Mouse (Mus musculus) kidney, postnatal 4 days (tissue): ENCODE measurements at regions not wholly inside any gene's neighbourhood (a gene's known extent, or its start where the extent isn't known, plus 50 kb on each side); places are given as distances from the start of the nearest gene placed in this dataset.

Source experiments
- DNase-seq, 2 experiments: peaks; one replicate each; pipeline ENCODE4 v3.0.0; 2021; ENCODE audit warnings: mixed read lengths in 2 of 2

GRCm38 (mm10) chr7:145102692-145103091 lies 105.2 kb downstream of the 1810010D01Rik start:
- DNase-seq, result no peak

- DNase-seq, result peak; percentile 57 to 72
Measured at GRCm38 (mm10) chr7:145102216-145102615, 105.7 kb downstream of the 1810010D01Rik start.

- no peak for DNase-seq
Measured at GRCm38 (mm10) chr7:145098335-145098734, 109.6 kb downstream of the 1810010D01Rik start.

- peak in 1 of 2 experiments; percentile 57 for DNase-seq
Measured at GRCm38 (mm10) chr7:145094134-145094526, 113.8 kb downstream of the 1810010D01Rik start.

GRCm38 (mm10) chr7:145093417-145094133 lies 114.3 kb downstream of the 1810010D01Rik start:
- no peak for DNase-seq

- no peak for DNase-seq
Measured at GRCm38 (mm10) chr7:145092392-145093176, 115.3 kb downstream of the 1810010D01Rik start.

- DNase-seq, result no peak
Measured at GRCm38 (mm10) chr7:145090849-145091248, 117.1 kb downstream of the 1810010D01Rik start.

GRCm38 (mm10) chr7:145089315-145089721 lies 118.6 kb downstream of the 1810010D01Rik start:
- no peak for DNase-seq

GRCm38 (mm10) chr7:145088655-145089054 lies 119.3 kb downstream of the 1810010D01Rik start:
- DNase-seq, result no peak

GRCm38 (mm10) chr7:145087790-145088189 lies 120.1 kb downstream of the 1810010D01Rik start:
- no peak for DNase-seq

GRCm38 (mm10) chr7:145082917-145083752 lies 124.8 kb downstream of the 1810010D01Rik start:
- no peak for DNase-seq

- DNase-seq, result no peak
Measured at GRCm38 (mm10) chr7:145071996-145072790, 132.5 kb upstream of the Ccnd1 start.

- DNase-seq, result no peak
Measured at GRCm38 (mm10) chr7:145071533-145071932, 131.8 kb upstream of the Ccnd1 start.

- no peak for DNase-seq
Measured at GRCm38 (mm10) chr7:145067366-145067765, 127.6 kb upstream of the Ccnd1 start.

- DNase-seq, result peak; percentile 41 to 64
Measured at GRCm38 (mm10) chr7:145056320-145056719, 116.6 kb upstream of the Ccnd1 start.

GRCm38 (mm10) chr7:145051616-145052015 lies 111.9 kb upstream of the Ccnd1 start:
- no peak for DNase-seq

- DNase-seq, result no peak
Measured at GRCm38 (mm10) chr7:145050729-145051128, 111.0 kb upstream of the Ccnd1 start.

GRCm38 (mm10) chr7:145048481-145048877 lies 108.8 kb upstream of the Ccnd1 start:
- DNase-seq, result no peak

GRCm38 (mm10) chr7:145047771-145048480 lies 108.2 kb upstream of the Ccnd1 start:
- peak; percentile 26 to 50 for DNase-seq

GRCm38 (mm10) chr7:145045230-145045629 lies 105.5 kb upstream of the Ccnd1 start:
- no peak for DNase-seq

- no peak for DNase-seq
Measured at GRCm38 (mm10) chr7:145043455-145044149, 103.9 kb upstream of the Ccnd1 start.
